ENCODE assay signal across 11 mouse cellular contexts in genomic region chrX:11444261-11444725, GRCm38 (mm10).
DNase-seq lines count a peak whose midpoint lies in the region; ATAC-seq lines count a peak whose summit lies in the region.
"Had no signal": no experiment of that assay in that cellular context is flagged by ENCODE, and none has a peak within 500 bp of the region (broad histone marks: within the 10 kb centered on the region; RNA-seq: fewer than 3 reads in every experiment).

No protein-coding gene starts in this region.

- intact Hi-C loops in gastrocnemius, postnatal 14 days (cut with DNase I; ENCODE audit: low total_unique reads): no loop called here

- no peak overlapping the region for H3K27ac ChIP-seq in midbrain, embryonic 15.5 days
- H3K27ac ChIP-seq in intestine, embryonic 15.5 days: no peak overlapping the region
- H3K27ac ChIP-seq: hindbrain, embryonic 13.5 days; liver, embryonic 13.5 days; neural tube, embryonic 15.5 days had no signal

- H3K36me3 ChIP-seq in midbrain, embryonic 15.5 days (replicated peaks): no peaks in the 10 kb centered on the region
- H3K36me3 ChIP-seq in intestine, embryonic 15.5 days: no peaks in the 10 kb centered on the region
- H3K36me3 ChIP-seq: hindbrain, embryonic 13.5 days; liver, embryonic 13.5 days; neural tube, embryonic 15.5 days had no signal

- 70% methylated on average over 10 of the region's 10 CpGs for WGBS in midbrain, embryonic 15.5 days
- 72% methylated on average over 10 of the region's 10 CpGs for WGBS in intestine, embryonic 15.5 days

- H3K4me3 ChIP-seq in midbrain, embryonic 15.5 days: no peak overlapping the region
- no peak overlapping the region for H3K4me3 ChIP-seq in intestine, embryonic 15.5 days (replicated peaks)
- H3K4me3 ChIP-seq: hindbrain, embryonic 13.5 days; liver, embryonic 13.5 days; neural tube, embryonic 15.5 days had no signal

- ATAC-seq in midbrain, embryonic 15.5 days (replicated peaks): no peak
- no peak for ATAC-seq in activated CD4-positive, CD25-positive, alpha-beta regulatory T cell, adult 4 months
- no peak for ATAC-seq in intestine, embryonic 15.5 days

- no peaks in the 10 kb centered on the region for H3K4me1 ChIP-seq in midbrain, embryonic 15.5 days
- no peaks in the 10 kb centered on the region for H3K4me1 ChIP-seq in intestine, embryonic 15.5 days (replicated peaks)
- H3K4me1 ChIP-seq: liver, embryonic 13.5 days; neural tube, embryonic 15.5 days had no signal

- no peaks in the 10 kb centered on the region for H3K9me3 ChIP-seq in midbrain, embryonic 15.5 days
- no peaks in the 10 kb centered on the region for H3K9me3 ChIP-seq in intestine, embryonic 15.5 days
- H3K9me3 ChIP-seq: hindbrain, embryonic 13.5 days; liver, embryonic 13.5 days; neural tube, embryonic 15.5 days had no signal

- no peaks in the 10 kb centered on the region for H3K27me3 ChIP-seq in midbrain, embryonic 15.5 days (replicated peaks)
- H3K27me3 ChIP-seq in intestine, embryonic 15.5 days (replicated peaks): peaks cover 6% of the 10 kb centered on the region; the same call in 1 of the 2 replicates
- H3K27me3 ChIP-seq: liver, embryonic 13.5 days; neural tube, embryonic 15.5 days had no signal

- no peak overlapping the region for H3K9ac ChIP-seq in midbrain, embryonic 15.5 days
- no peak overlapping the region for H3K9ac ChIP-seq in intestine, embryonic 15.5 days
- H3K9ac ChIP-seq: hindbrain, embryonic 13.5 days; liver, embryonic 13.5 days; neural tube, embryonic 15.5 days had no signal

- no peak overlapping the region for H3K4me2 ChIP-seq in midbrain, embryonic 15.5 days
- no peak overlapping the region for H3K4me2 ChIP-seq in intestine, embryonic 15.5 days (replicated peaks)
- H3K4me2 ChIP-seq: hindbrain, embryonic 13.5 days; liver, embryonic 13.5 days; neural tube, embryonic 15.5 days had no signal

- peak; percentile 60 for DNase-seq in adipocyte (ENCODE audit: low spot score)
- DNase-seq in adrenal gland, adult 2 months: peak; percentile 70
- peak; percentile 13 for DNase-seq in gastrocnemius, postnatal 14 days
- peak; percentile 88 for DNase-seq in kidney, adult 9 months
- DNase-seq in B cell, adult 2 months: no peak

Comparison
In these comparisons a context has a peak if more than half of its experiments do, and no peak if none do; other contexts are left out.
1. DNase-seq: peak in adipocyte (single experiment), adrenal gland, adult 2 months (single experiment), gastrocnemius, postnatal 14 days (single experiment) and kidney, adult 9 months (single experiment); none in B cell, adult 2 months (0 of 2).